Mouse (Mus musculus) liver, postnatal 0 days (tissue): ENCODE measurements around the gene Arx. TPM values are rescaled to one million over a fixed set of nuclear protein-coding genes. Genes with fewer than 3 reads are reported as not detected.

ENCODE experiments used
- ATAC-seq: fragments of 200-750 bp; cut with Nextera tagmentation; 2 replicates; pipeline ENCODE4 v1.8.0; 2017; ENCODE audit warnings: mild to moderate bottlenecking, moderate library complexity
- DNase-seq: peaks from one replicate; pipeline ENCODE4 v3.0.0-alpha.2; 2016
- H3K27ac ChIP-seq: fragments of 300-500 bp; sonication (generic); 2 replicates; pipeline ENCODE4 v1.5.1; 2014; ENCODE audit warnings: antibody characterized with exemption, moderate library complexity, mild to moderate bottlenecking, low read depth
- H3K27me3 ChIP-seq: fragments of 300-500 bp; sonication (generic); 2 replicates; pipeline ENCODE4 v1.6.1; 2014; ENCODE audit warnings: low read length, control low read depth, mixed read lengths; ENCODE audit not compliant: insufficient read depth
- H3K36me3 ChIP-seq: fragments of 300-500 bp; sonication (generic); replicated peaks from 2 replicates; pipeline ENCODE4 v1.6.1; 2014; ENCODE audit warnings: mild to moderate bottlenecking, control low read depth, low read length, moderate library complexity, mixed read lengths; ENCODE audit not compliant: insufficient read depth
- H3K4me1 ChIP-seq: fragments of 300-500 bp; sonication (generic); 2 replicates; pipeline ENCODE4 v1.6.1; 2014; ENCODE audit warnings: antibody characterized with exemption, mild to moderate bottlenecking, control low read depth; ENCODE audit not compliant: insufficient read depth
- H3K4me2 ChIP-seq: fragments of 300-500 bp; sonication (generic); 2 replicates; pipeline ENCODE4 v1.6.1; 2014; ENCODE audit warnings: low read depth, mild to moderate bottlenecking, low read length, moderate library complexity, mixed read lengths
- H3K4me3 ChIP-seq: fragments of 300-500 bp; sonication (generic); 2 replicates; pipeline ENCODE4 v1.5.1; 2014; ENCODE audit warnings: low read depth, low read length
- H3K9ac ChIP-seq: fragments of 300-500 bp; sonication (generic); replicated peaks from 2 replicates; pipeline ENCODE4 v1.6.1; 2014; ENCODE audit warnings: mild to moderate bottlenecking, moderate library complexity
- H3K9me3 ChIP-seq: fragments of 300-500 bp; sonication (generic); 2 replicates; pipeline ENCODE4 v1.6.1; 2016; ENCODE audit warnings: mild to moderate bottlenecking, control low read depth, low read length, mixed read lengths
- CTCF ChIP-seq: sonication (generic); IDR thresholded peaks from 2 replicates; pipeline ENCODE4 v1.5.1; 2016; ENCODE audit warnings: antibody characterized with exemption, low read depth
- EP300 ChIP-seq: IDR thresholded peaks from 2 replicates; pipeline ENCODE4 v1.6.1; 2016; ENCODE audit warnings: antibody characterized with exemption, low read depth, mild to moderate bottlenecking
- WGBS: fragments of 180-500 bp; shearing (Covaris S2); extraction: QIAGEN DNeasy Blood & Tissue Kit; methylation state at CpG from one replicate; pipeline ENCODE4 v1.1.7; 2014; ENCODE audit not compliant: insufficient replicate concordance; 5-methylcytosine and 5-hydroxymethylcytosine counted together
- polyA plus RNA-seq: library from polyadenylated mRNA; unstranded; fragments of >200 nt; fragmentation: Nextera tagmentation; extraction: Ambion mirVana; gene quantifications from 2 replicates; pipeline ENCODE4 v1.2.1, GENCODE M21; 2015

The Arx gene
- polyA plus RNA-seq, 1 experiment from 2014 or later: not detected

DNA sequence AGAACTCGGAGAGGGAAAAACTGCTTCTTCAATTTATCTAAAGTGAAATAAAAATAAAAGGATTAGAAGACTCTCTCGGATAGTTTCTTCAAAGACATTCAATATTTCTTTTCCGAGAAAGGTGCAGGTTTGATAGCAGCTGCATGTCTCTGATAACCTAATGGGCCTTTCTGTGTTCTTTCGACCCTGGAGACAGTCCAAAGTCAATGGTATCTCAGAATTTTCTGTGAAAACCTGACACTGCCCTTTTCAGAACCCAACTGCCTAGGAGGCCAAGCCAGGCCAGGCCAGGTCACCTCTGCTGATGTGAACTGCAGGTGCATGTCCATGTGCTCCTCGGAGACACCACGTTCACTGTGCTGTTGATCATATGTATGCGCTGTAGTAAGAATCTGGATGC is 19.5 kb downstream of the Arx start:
- no peaks in the 10 kb centered on the region for H3K4me1 ChIP-seq
- no peak overlapping the region for H3K4me3 ChIP-seq
- H3K27ac ChIP-seq: no peak overlapping the region
- H3K36me3 ChIP-seq: no peaks in the 10 kb centered on the region
- H3K27me3 ChIP-seq: peaks cover 7% of the 10 kb centered on the region; the same call in 1 of the 2 replicates
- DNase-seq (no peak), ATAC-seq (no peak)
- TF ChIP-seq CTCF: no peak
- no peak for TF ChIP-seq EP300
- no peak overlapping the region for H3K9ac ChIP-seq
- H3K4me2 ChIP-seq: no peak overlapping the region
- WGBS: 75% methylated on average over 7 of the region's 7 CpGs
- H3K9me3 ChIP-seq: no peaks in the 10 kb centered on the region

DNA sequence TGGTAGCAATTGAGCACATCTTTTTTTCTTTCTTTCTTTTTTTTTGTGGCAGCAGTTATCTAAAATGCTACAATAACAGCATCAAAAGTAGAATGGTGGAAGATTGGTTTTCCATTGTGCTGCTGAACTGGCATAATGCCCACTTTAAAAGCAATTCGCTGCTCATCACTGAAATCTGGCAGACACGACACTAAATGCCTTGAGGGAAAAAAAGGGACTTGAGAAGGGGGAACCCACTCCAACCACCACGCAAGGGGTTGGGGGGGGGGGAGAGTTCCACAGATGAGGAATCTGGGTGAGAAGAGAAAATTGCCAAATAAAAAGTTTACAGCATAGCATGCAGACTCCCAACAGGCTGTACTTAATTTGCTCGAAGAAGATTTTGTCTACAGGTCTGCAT is 31.3 kb downstream of the Arx start:
- H3K27me3 ChIP-seq: no peaks in the 10 kb centered on the region
- H3K4me1 ChIP-seq: no peaks in the 10 kb centered on the region
- DNase-seq (no peak), ATAC-seq (no peak)
- no peaks in the 10 kb centered on the region for H3K9me3 ChIP-seq
- no peak for TF ChIP-seq CTCF
- no peak for TF ChIP-seq EP300
- no peak overlapping the region for H3K4me2 ChIP-seq
- WGBS: 58% methylated on average over 4 of the region's 4 CpGs
- no peak overlapping the region for H3K4me3 ChIP-seq
- H3K9ac ChIP-seq: no peak overlapping the region
- no peaks in the 10 kb centered on the region for H3K36me3 ChIP-seq
- H3K27ac ChIP-seq: no peak overlapping the region

DNA sequence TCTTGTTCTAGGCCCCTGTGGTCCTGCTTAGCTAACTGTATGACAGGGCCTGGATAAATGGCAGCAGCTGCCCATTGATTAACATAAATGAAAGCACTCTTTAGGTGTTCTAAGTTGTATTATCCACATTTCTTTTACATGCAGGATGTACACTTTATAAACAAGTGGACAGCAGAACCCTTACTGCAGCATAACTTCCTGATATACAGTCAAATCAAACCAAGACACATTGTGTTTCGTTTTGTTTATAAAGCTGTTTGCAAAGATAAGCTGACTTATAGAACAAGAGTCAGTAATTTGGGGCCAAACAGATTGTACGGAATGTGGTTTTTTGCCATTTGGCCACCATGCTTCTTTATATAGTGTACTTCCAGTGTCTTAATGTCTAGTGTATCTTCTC is 33.7 kb downstream of the Arx start:
- peak; percentile 40 for ATAC-seq
- H3K9me3 ChIP-seq: no peaks in the 10 kb centered on the region
- TF ChIP-seq EP300 (peak; percentile 55), CTCF (no peak)
- H3K4me1 ChIP-seq: no peaks in the 10 kb centered on the region
- no peak overlapping the region for H3K9ac ChIP-seq
- no peaks in the 10 kb centered on the region for H3K36me3 ChIP-seq
- H3K27ac ChIP-seq: no peak overlapping the region
- 54% methylated on average over 2 of the region's 2 CpGs for WGBS
- no peak for DNase-seq
- H3K4me3 ChIP-seq: no peak overlapping the region
- no peak overlapping the region for H3K4me2 ChIP-seq
- H3K27me3 ChIP-seq: no peaks in the 10 kb centered on the region

DNA sequence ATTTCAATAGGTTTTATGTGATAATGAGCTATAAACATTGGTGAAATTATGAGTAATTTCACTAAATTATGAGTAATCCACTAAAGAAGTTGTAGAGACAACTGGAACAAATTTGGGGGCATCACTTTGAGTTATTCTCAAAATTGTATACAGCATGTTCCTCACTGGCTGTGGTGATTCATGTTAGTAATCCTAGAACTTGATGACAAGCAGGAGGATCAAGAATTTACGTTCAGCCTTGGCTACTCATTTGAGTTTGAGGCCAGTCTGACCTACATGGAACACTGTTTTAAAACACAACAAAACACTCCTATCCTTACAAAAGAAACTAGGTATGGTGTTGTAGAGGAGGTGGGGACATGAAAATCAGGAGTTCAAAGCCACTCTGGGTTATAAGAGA is 35.1 kb downstream of the Arx start:
- TF ChIP-seq CTCF (no peak), EP300 (no peak)
- H3K27me3 ChIP-seq: no peaks in the 10 kb centered on the region
- no peaks in the 10 kb centered on the region for H3K9me3 ChIP-seq
- WGBS: 93% methylated on average over 1 of the region's 1 CpGs
- DNase-seq (no peak), ATAC-seq (no peak)
- no peaks in the 10 kb centered on the region for H3K36me3 ChIP-seq
- H3K4me3 ChIP-seq: no peak overlapping the region
- no peaks in the 10 kb centered on the region for H3K4me1 ChIP-seq
- H3K9ac ChIP-seq: no peak overlapping the region
- no peak overlapping the region for H3K27ac ChIP-seq
- no peak overlapping the region for H3K4me2 ChIP-seq
